Mouse (Mus musculus) MEL (cell line): ENCODE measurements around the gene Cldn10.

Experiments
- CHD1 ChIP-seq: IDR thresholded peaks from 2 replicates; pipeline ENCODE4 v1.6.1; 2012; ENCODE audit warnings: low read depth, mild to moderate bottlenecking, inconsistent platforms, low read length, improper control_type of control experiment
- CHD2 ChIP-seq: IDR thresholded peaks from 2 replicates; pipeline ENCODE4 v1.6.1; 2011; ENCODE audit warnings: low read length, improper control_type of control experiment
- CTCF ChIP-seq, 3 experiments: IDR thresholded peaks in 2 of 3; conservative IDR thresholded peaks in 1 of 3; 2 replicates each; pipeline ENCODE4 v1.5.1; 2011 to 2012; ENCODE audit warnings: low read length in 3 of 3, low read depth in 2 of 3, mild to moderate bottlenecking in 2 of 3, improper control_type of control experiment in 1 of 3, inconsistent platforms in 1 of 3, mixed read lengths in 1 of 3, moderate library complexity in 1 of 3; ENCODE audit not compliant: control insufficient read depth in 1 of 3, insufficient read depth in 1 of 3, poor library complexity in 1 of 3, severe bottlenecking in 1 of 3
- GATA1 ChIP-seq: IDR thresholded peaks from 2 replicates; pipeline ENCODE4 v1.6.1; 2011; ENCODE audit warnings: low read depth, low read length, improper control_type of control experiment
- SIN3A ChIP-seq: IDR thresholded peaks from 2 replicates; pipeline ENCODE4 v1.6.1; 2012; ENCODE audit warnings: low read length, improper control_type of control experiment, inconsistent platforms
- ZMIZ1 ChIP-seq: IDR thresholded peaks from 2 replicates; pipeline ENCODE4 v1.6.1; 2012; ENCODE audit warnings: low read depth, mild to moderate bottlenecking, inconsistent platforms, low read length, improper control_type of control experiment, moderate library complexity

DNA sequence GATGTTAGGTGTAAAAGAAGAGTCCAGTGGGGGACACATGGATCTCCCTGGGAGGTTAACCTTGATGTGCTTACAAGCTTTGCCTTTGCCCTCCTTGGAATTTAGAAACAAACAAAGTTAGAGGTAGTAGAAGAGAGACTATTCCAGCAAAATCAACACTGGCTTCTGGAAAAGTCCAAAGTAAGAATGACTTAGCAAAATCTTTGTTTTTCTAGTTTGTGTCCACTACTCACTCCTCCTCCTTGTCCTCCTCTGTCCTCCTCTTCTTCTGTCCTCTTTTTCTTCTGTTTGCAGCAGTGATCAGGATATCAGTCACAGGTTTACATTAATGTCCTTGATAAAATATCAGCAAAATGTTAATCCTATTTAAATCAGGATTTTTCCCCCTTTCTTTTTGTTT lies 45.9 kb upstream of the Cldn10 start:
- TF ChIP-seq GATA1: no peak
- TF ChIP-seq CTCF (IDR thresholded peaks at IDR 0.05 in 2 of 3, conservative IDR thresholded peaks at IDR 0.05 in 1 of 3; ENCODE audit: control insufficient read depth in 1 of 3, insufficient read depth in 1 of 3, low read depth in 2 of 3, low read length in 3 of 3, poor library complexity in 1 of 3, severe bottlenecking in 1 of 3): no peak
- TF ChIP-seq SIN3A: no peak
- TF ChIP-seq ZMIZ1: no peak
- TF ChIP-seq CHD2: no peak
- no peak for TF ChIP-seq CHD1
